Mouse (Mus musculus) small intestine, adult 2 months (tissue): ENCODE results near the gene Wfdc16.

Source experiments
- CTCF ChIP-seq: fragments of 200-500 bp; IDR thresholded peaks from 2 replicates; pipeline ENCODE4 v1.5.1; 2012; ENCODE audit warnings: low read depth, mild to moderate bottlenecking, control low read depth, inconsistent platforms, low read length, moderate library complexity, mixed read lengths; ENCODE audit not compliant: insufficient replicate concordance, insufficient read length; ENCODE audit errors: extremely low read depth
- POLR2A ChIP-seq: fragments of 200-500 bp; IDR thresholded peaks from 2 replicates; pipeline ENCODE4 v1.6.1; 2012; ENCODE audit warnings: low read depth, mild to moderate bottlenecking, control low read depth, inconsistent platforms, low read length, moderate library complexity

DNA sequence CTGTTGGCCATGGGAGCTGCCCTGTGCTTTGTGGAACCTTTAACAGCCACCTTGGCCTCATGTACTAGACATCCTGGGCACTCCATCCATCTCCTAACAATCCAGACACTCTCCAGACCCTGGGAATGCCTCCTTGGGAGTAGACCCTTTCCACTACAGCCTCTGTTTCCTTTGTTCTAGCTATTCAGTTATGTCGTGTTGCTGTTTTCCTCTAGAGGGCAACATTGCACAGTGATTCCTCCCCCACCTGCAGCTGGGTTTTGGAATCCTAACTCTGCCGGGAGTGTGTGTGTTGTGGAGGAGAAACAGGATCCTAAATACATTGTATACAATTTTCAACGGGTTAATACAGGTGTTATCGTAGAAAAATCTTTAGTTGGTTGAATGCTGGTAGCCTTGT is 46.6 kb downstream of the Wfdc16 start:
- TF ChIP-seq POLR2A (no peak), CTCF (peak; percentile 50; the same call in 1 of the 2 replicates)
